In genomic region chr11:40763395-40763794, GRCm38 (mm10) we compare ENCODE assay signal across 8 mouse cellular contexts. TPM values are rescaled to one million over a fixed set of nuclear protein-coding genes. Genes with fewer than 3 reads are reported as not detected.
A peak's percentile ranks its signal among the peaks of the same experiment; 100 is the strongest.
DNase-seq lines count a peak whose midpoint lies in the region; ATAC-seq and TF ChIP-seq lines count a peak whose summit lies in the region.

No protein-coding gene starts in this region.

- no peak for TF ChIP-seq POLR2A in liver, adult 2 months (IDR thresholded peaks at IDR 0.05; ENCODE audit: extremely low read depth, insufficient read depth, low read length)

- no peak overlapping the region for H3K4me3 ChIP-seq in liver, adult 2 months (ENCODE audit: insufficient read depth, low read depth, low read length)
- H3K4me3 ChIP-seq in embryonic facial prominence, embryonic 11.5 days (ENCODE audit: low read depth, low read length) = no peak overlapping the region

- H3K4me2 ChIP-seq in embryonic facial prominence, embryonic 11.5 days (ENCODE audit: low read depth, low read length) = no peak overlapping the region

- ATAC-seq in embryonic facial prominence, embryonic 11.5 days (replicated peaks; ENCODE audit: insufficient number of reproducible peaks, low FRiP score, low TSS enrichment, low read depth) = no peak

- H3K79me2 ChIP-seq in liver, adult 2 months (ENCODE audit: control insufficient read depth, insufficient read depth, low read length) = no peaks in the 10 kb centered on the region

- TF ChIP-seq CTCF in liver, adult 2 months (IDR thresholded peaks at IDR 0.05; ENCODE audit: low read depth, low read length) = no peak; the same call in 1 of the 2 replicates

- H3K36me3 ChIP-seq in liver, adult 2 months (ENCODE audit: control insufficient read depth, insufficient read depth, low read length) = no peaks in the 10 kb centered on the region
- H3K36me3 ChIP-seq in embryonic facial prominence, embryonic 11.5 days (replicated peaks; ENCODE audit: control insufficient read depth, insufficient read depth, low read depth, low read length) = no peaks in the 10 kb centered on the region

- no peak overlapping the region for H3K9ac ChIP-seq in liver, adult 2 months (ENCODE audit: low read depth, low read length)
- no peak overlapping the region for H3K9ac ChIP-seq in embryonic facial prominence, embryonic 11.5 days (replicated peaks; ENCODE audit: low read length)

- no peak overlapping the region for H3K27ac ChIP-seq in liver, adult 2 months (replicated peaks; ENCODE audit: insufficient read depth, low read depth, low read length)
- no peak overlapping the region for H3K27ac ChIP-seq in embryonic facial prominence, embryonic 11.5 days (replicated peaks; ENCODE audit: low read depth, low read length)

- peak; percentile 39 for DNase-seq in liver, adult 2 months (ENCODE audit: extremely low read depth, low read depth, low spot score)
- DNase-seq in liver (no peak), NIH3T3 (ENCODE audit: low read depth) (peak; percentile 51)
- peak; percentile 29 for DNase-seq in embryonic facial prominence, embryonic 11.5 days (ENCODE audit: low spot score)
- DNase-seq in retina, postnatal 1 day = peak; percentile 43
- DNase-seq in heart, adult 11 months = no peak
- DNase-seq in spleen, postnatal 36 days (ENCODE audit: low spot score in 2 of 2) = no peak
- DNase-seq in urinary bladder, adult 2 months (ENCODE audit: low spot score) = no peak

- no peaks in the 10 kb centered on the region for H3K9me3 ChIP-seq in embryonic facial prominence, embryonic 11.5 days (replicated peaks; ENCODE audit: control insufficient read depth, low read length)

- 17% methylated on average over 2 of the region's 2 CpGs for WGBS in liver, adult 2 months
- WGBS in embryonic facial prominence, embryonic 11.5 days = 22% methylated on average over 2 of the region's 2 CpGs

- H3K4me1 ChIP-seq in liver, adult 2 months (ENCODE audit: control insufficient read depth, insufficient read depth, low read length) = no peaks in the 10 kb centered on the region
- H3K4me1 ChIP-seq in embryonic facial prominence, embryonic 11.5 days (ENCODE audit: control insufficient read depth, insufficient read depth, low read length) = no peaks in the 10 kb centered on the region

- no peaks in the 10 kb centered on the region for H3K27me3 ChIP-seq in liver, adult 2 months (ENCODE audit: control insufficient read depth, insufficient read depth, low read length)
- H3K27me3 ChIP-seq in embryonic facial prominence, embryonic 11.5 days (ENCODE audit: control insufficient read depth, insufficient read depth, low read length) = no peaks in the 10 kb centered on the region

RNA-seq across cellular contexts. Expression of gene Ccng1, which starts 8.3 kb away (rescaled TPM):
- 24.8 and 31.0 TPM in 2 replicates for total RNA-seq in liver, adult 2 months (2014; rRNA removed)
- polyA plus RNA-seq in liver, adult 2 months (2012; rRNA removed) = 5.4 and 6.2 TPM in 2 replicates
- polyA plus RNA-seq in embryonic facial prominence, embryonic 11.5 days (2014; fragmentation: Nextera tagmentation; extraction: Ambion mirVana) = 45.5 and 47.0 TPM in 2 replicates
- 53.0 and 66.9 TPM in 2 replicates for polyA plus RNA-seq in urinary bladder, adult 2 months (2012; rRNA removed)

RNA-seq across cellular contexts. Expression of gene Nudcd2, which starts 29.9 kb away (rescaled TPM):
- 31.6 and 34.9 TPM in 2 replicates for total RNA-seq in liver, adult 2 months (2014; rRNA removed)
- polyA plus RNA-seq in liver, adult 2 months (2012; rRNA removed) = 11.6 and 17.7 TPM in 2 replicates
- 240 and 270 TPM in 2 replicates for polyA plus RNA-seq in embryonic facial prominence, embryonic 11.5 days (2014; fragmentation: Nextera tagmentation; extraction: Ambion mirVana)
- polyA plus RNA-seq in urinary bladder, adult 2 months (2012; rRNA removed) = 23.5 and 24.1 TPM in 2 replicates

RNA-seq across cellular contexts. Expression of gene Hmmr, which starts 30.2 kb away (rescaled TPM):
- 0.18 and 0.87 TPM in 2 replicates for total RNA-seq in liver, adult 2 months (2014; rRNA removed)
- polyA plus RNA-seq in liver, adult 2 months (2012; rRNA removed) = 0.02 and 0.10 TPM in 2 replicates
- polyA plus RNA-seq in embryonic facial prominence, embryonic 11.5 days (2014; fragmentation: Nextera tagmentation; extraction: Ambion mirVana) = 63.2 and 71.1 TPM in 2 replicates
- polyA plus RNA-seq in urinary bladder, adult 2 months (2012; rRNA removed) = 0.99 and 1.2 TPM in 2 replicates

Comparison
In these comparisons a context has a peak if more than half of its experiments do, and no peak if none do; other contexts are left out.
1. DNase-seq: peak in liver, adult 2 months (single experiment), NIH3T3 (single experiment), embryonic facial prominence, embryonic 11.5 days (single experiment) and retina, postnatal 1 day (single experiment); none in liver (single experiment), heart, adult 11 months (single experiment), spleen, postnatal 36 days (0 of 2) and urinary bladder, adult 2 months (single experiment).
2. RNA of gene Hmmr, which starts 30.2 kb away (polyA plus RNA-seq): 63.2 to 71.1 TPM in embryonic facial prominence, embryonic 11.5 days; 0.99 to 1.2 TPM in urinary bladder, adult 2 months and 0.02 to 0.10 TPM in liver, adult 2 months; every median in the first group is over 10 times any median in the second.